Mouse (Mus musculus): ENCODE data around the gene Zcchc4. TPM values are rescaled to one million over a fixed set of nuclear protein-coding genes. Genes with fewer than 3 reads are reported as not detected.

Gene Zcchc4
- polyA plus RNA-seq, 1 experiment from 2014 or later = 18.6 TPM

DNA sequence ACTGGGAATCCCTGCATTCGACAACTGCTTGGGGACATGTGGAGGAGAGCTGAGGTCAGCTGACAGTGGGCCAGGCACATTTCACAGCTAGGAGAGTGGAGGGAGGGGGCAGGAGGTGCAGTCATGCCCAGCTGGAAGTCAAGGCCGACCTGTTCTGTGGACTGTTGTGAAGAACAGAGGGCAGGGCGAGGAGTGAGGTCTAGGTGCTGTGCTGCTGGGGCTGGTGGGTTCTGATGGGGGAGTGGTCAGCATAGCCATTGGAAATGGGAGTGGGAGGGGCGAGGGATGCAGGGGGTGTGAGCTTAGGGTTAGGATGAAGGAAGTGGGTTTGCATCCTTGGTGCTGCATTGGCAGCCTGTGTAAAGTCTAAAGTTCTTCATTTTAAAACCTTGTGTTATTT is 30.6 kb downstream of the Zcchc4 start:
- Histone ChIP-seq H3K36me3 (replicated peaks; ENCODE audit: control insufficient read depth, insufficient read depth, low read depth, low read length) (no peaks in the 10 kb centered on the region; the same call in none of the 2 replicates), H3K27ac (replicated peaks; ENCODE audit: low read depth, low read length) (no peak overlapping the region), H3K4me2 (ENCODE audit: low read depth, low read length) (no peak overlapping the region), H3K27me3 (ENCODE audit: control insufficient read depth, insufficient read depth, low read length) (no peaks in the 10 kb centered on the region), H3K9me3 (replicated peaks; ENCODE audit: control insufficient read depth, low read length) (no peaks in the 10 kb centered on the region), H3K4me1 (ENCODE audit: control insufficient read depth, insufficient read depth, low read length) (no peaks in the 10 kb centered on the region), H3K9ac (replicated peaks; ENCODE audit: low read length) (no peak overlapping the region), H3K4me3 (ENCODE audit: low read depth, low read length) (no peak overlapping the region)
- WGBS = 72% methylated on average over 4 of the region's 4 CpGs
- DNase-seq (ENCODE audit: low spot score) = no peak
- no peak for ATAC-seq (replicated peaks; ENCODE audit: insufficient number of reproducible peaks, low FRiP score, low TSS enrichment, low read depth)

DNA sequence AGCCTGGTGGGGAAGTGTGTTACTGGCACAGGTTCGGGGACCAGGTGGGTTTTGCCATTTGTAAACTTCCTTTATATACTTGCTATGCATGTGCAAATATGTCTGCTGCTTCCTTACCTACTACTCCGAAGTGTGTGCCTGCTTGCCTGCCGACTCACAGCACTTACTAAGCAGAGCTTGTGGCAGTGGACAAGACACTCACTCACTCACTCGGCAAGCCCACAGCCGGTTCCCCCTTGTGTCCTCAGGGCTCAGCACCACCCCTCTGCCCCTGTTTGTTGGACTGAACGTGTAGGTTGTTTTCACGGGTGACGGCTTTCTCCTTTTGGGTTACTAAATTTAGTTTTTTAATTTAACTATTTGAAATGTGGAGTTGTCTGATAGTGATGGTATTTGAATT is 31.1 kb downstream of the Zcchc4 start:
- 79% methylated on average over 8 of the region's 8 CpGs for WGBS

DNA sequence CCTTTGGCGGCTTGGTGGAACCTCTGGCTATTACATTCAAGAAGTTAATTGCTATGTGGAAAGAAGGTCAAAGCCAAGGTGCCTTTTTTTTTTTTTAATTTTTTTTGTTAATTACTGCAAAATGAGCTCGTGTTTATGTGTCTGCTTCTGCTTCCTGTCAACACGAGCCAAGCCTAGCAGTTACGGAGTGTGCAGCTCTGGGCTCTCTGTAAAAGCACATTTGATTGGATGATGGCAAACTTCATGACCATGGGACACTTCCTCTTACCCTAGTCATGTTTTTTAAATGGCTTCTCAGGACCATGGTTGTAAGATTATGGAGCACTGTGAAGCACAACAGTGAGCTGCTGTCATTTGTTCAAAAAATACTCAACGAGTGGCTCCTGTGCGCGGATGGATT is 31.8 kb downstream of the Zcchc4 start:
- WGBS = 76% methylated on average over 7 of the region's 7 CpGs

More for the DNA sequence above, 31.1 kb downstream of the Zcchc4 start:
- no peak overlapping the region for H3K27ac ChIP-seq (replicated peaks; ENCODE audit: low read depth, low read length)
- no peaks in the 10 kb centered on the region for H3K4me1 ChIP-seq (ENCODE audit: control insufficient read depth, insufficient read depth, low read length)
- no peaks in the 10 kb centered on the region for H3K9me3 ChIP-seq (replicated peaks; ENCODE audit: control insufficient read depth, low read length)
- H3K9ac ChIP-seq (replicated peaks; ENCODE audit: low read length) = no peak overlapping the region
- no peak for DNase-seq (ENCODE audit: low spot score)
- H3K36me3 ChIP-seq (replicated peaks; ENCODE audit: control insufficient read depth, insufficient read depth, low read depth, low read length) = no peaks in the 10 kb centered on the region; the same call in none of the 2 replicates
- H3K27me3 ChIP-seq (ENCODE audit: control insufficient read depth, insufficient read depth, low read length) = no peaks in the 10 kb centered on the region
- no peak for ATAC-seq (replicated peaks; ENCODE audit: insufficient number of reproducible peaks, low FRiP score, low TSS enrichment, low read depth)
- no peak overlapping the region for H3K4me3 ChIP-seq (ENCODE audit: low read depth, low read length)
- no peak overlapping the region for H3K4me2 ChIP-seq (ENCODE audit: low read depth, low read length)

DNA sequence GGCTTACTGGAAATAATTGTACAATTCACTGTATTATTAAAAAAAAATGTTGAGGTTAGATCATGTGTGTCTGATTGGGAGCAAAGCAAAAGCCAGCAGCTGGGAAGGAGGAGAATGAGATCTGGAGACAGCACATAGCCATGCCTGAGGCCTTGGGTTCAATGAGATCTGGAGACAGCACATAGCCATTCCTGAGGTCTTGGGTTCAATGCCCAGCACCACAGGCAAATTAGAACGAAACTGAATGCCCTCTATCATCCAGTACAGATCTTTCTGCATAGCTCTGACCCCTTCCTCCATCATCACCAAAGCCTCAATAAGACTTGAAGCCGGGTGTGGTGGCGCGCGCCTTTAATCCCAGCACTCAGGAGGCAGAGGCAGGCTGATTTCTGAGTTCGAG is 35.2 kb downstream of the Zcchc4 start:
- no peak overlapping the region for H3K27ac ChIP-seq (replicated peaks; ENCODE audit: low read depth, low read length)
- H3K9ac ChIP-seq (replicated peaks; ENCODE audit: low read length) = no peak overlapping the region
- 96% methylated on average over 6 of the region's 6 CpGs for WGBS
- H3K4me1 ChIP-seq (ENCODE audit: control insufficient read depth, insufficient read depth, low read length) = no peaks in the 10 kb centered on the region
- H3K36me3 ChIP-seq (replicated peaks; ENCODE audit: control insufficient read depth, insufficient read depth, low read depth, low read length) = no peaks in the 10 kb centered on the region; the same call in 1 of the 2 replicates
- H3K4me2 ChIP-seq (ENCODE audit: low read depth, low read length) = no peak overlapping the region
- H3K27me3 ChIP-seq (ENCODE audit: control insufficient read depth, insufficient read depth, low read length) = no peaks in the 10 kb centered on the region
- ATAC-seq (replicated peaks; ENCODE audit: insufficient number of reproducible peaks, low FRiP score, low TSS enrichment, low read depth) = no peak
- H3K4me3 ChIP-seq (ENCODE audit: low read depth, low read length) = no peak overlapping the region
- no peak for DNase-seq (ENCODE audit: low spot score)
- no peaks in the 10 kb centered on the region for H3K9me3 ChIP-seq (replicated peaks; ENCODE audit: control insufficient read depth, low read length)

More for the DNA sequence above, 31.8 kb downstream of the Zcchc4 start:
- Histone ChIP-seq H3K4me3 (ENCODE audit: low read depth, low read length) (no peak overlapping the region), H3K9ac (replicated peaks; ENCODE audit: low read length) (no peak overlapping the region), H3K4me1 (ENCODE audit: control insufficient read depth, insufficient read depth, low read length) (no peaks in the 10 kb centered on the region), H3K4me2 (ENCODE audit: low read depth, low read length) (no peak overlapping the region), H3K27me3 (ENCODE audit: control insufficient read depth, insufficient read depth, low read length) (no peaks in the 10 kb centered on the region), H3K27ac (replicated peaks; ENCODE audit: low read depth, low read length) (no peak overlapping the region), H3K9me3 (replicated peaks; ENCODE audit: control insufficient read depth, low read length) (no peaks in the 10 kb centered on the region), H3K36me3 (replicated peaks; ENCODE audit: control insufficient read depth, insufficient read depth, low read depth, low read length) (no peaks in the 10 kb centered on the region; the same call in none of the 2 replicates)
- ATAC-seq (replicated peaks; ENCODE audit: insufficient number of reproducible peaks, low FRiP score, low TSS enrichment, low read depth) = no peak
- no peak for DNase-seq (ENCODE audit: low spot score)

DNA sequence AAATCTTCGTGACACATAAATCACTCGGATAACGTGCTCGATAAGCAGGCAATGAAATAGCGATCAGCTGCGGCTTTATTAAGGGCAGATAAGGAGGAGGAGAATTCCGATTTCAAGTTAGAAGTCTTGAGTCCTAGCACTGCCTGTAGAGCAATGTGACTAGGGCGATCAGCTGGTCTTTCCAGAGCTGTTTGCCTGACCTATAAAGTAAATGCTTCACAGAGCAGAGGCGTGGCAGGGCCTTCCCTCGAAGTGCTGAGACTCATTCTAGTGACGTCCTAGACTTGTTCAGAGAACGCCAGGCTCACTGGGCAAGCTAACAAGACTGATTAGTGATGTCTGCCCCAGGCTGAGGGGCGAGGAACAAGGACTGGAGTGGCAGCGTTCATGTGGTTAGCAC is 35.8 kb downstream of the Zcchc4 start:
- no peaks in the 10 kb centered on the region for H3K27me3 ChIP-seq (ENCODE audit: control insufficient read depth, insufficient read depth, low read length)
- WGBS = 94% methylated on average over 14 of the region's 14 CpGs
- no peaks in the 10 kb centered on the region; the same call in 1 of the 2 replicates for H3K36me3 ChIP-seq (replicated peaks; ENCODE audit: control insufficient read depth, insufficient read depth, low read depth, low read length)
- no peak overlapping the region for H3K4me3 ChIP-seq (ENCODE audit: low read depth, low read length)
- no peak for DNase-seq (ENCODE audit: low spot score)
- no peaks in the 10 kb centered on the region for H3K9me3 ChIP-seq (replicated peaks; ENCODE audit: control insufficient read depth, low read length)
- ATAC-seq (replicated peaks; ENCODE audit: insufficient number of reproducible peaks, low FRiP score, low TSS enrichment, low read depth) = no peak
- no peak overlapping the region for H3K4me2 ChIP-seq (ENCODE audit: low read depth, low read length)
- no peaks in the 10 kb centered on the region for H3K4me1 ChIP-seq (ENCODE audit: control insufficient read depth, insufficient read depth, low read length)
- H3K9ac ChIP-seq (replicated peaks; ENCODE audit: low read length) = no peak overlapping the region
- no peak overlapping the region for H3K27ac ChIP-seq (replicated peaks; ENCODE audit: low read depth, low read length)

DNA sequence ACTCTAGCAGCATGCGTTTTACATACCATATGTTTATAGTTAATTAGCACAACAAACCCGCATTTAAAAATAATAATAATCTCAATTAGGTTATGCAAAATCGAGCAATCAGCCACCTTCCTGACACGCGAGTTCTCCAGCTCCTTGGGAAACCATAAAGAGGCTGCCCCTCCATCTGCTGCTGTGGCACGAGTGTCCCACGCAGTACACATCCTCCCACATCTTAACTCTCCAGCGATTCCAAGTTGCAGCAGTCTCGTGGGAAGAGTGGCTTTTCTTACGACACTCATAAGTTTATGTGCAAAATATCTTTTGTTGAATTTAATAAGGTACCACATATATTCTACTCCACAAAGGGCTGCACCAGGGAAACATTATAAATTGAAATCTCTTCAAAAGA is 37.2 kb downstream of the Zcchc4 start:
- no peaks in the 10 kb centered on the region for H3K27me3 ChIP-seq (ENCODE audit: control insufficient read depth, insufficient read depth, low read length)
- no peaks in the 10 kb centered on the region for H3K9me3 ChIP-seq (replicated peaks; ENCODE audit: control insufficient read depth, low read length)
- no peak overlapping the region for H3K27ac ChIP-seq (replicated peaks; ENCODE audit: low read depth, low read length)
- DNase-seq (ENCODE audit: low spot score) (no peak), ATAC-seq (replicated peaks; ENCODE audit: insufficient number of reproducible peaks, low FRiP score, low TSS enrichment, low read depth) (no peak)
- H3K36me3 ChIP-seq (replicated peaks; ENCODE audit: control insufficient read depth, insufficient read depth, low read depth, low read length) = no peaks in the 10 kb centered on the region; the same call in 1 of the 2 replicates
- no peak overlapping the region for H3K4me2 ChIP-seq (ENCODE audit: low read depth, low read length)
- H3K9ac ChIP-seq (replicated peaks; ENCODE audit: low read length) = no peak overlapping the region
- H3K4me1 ChIP-seq (ENCODE audit: control insufficient read depth, insufficient read depth, low read length) = no peaks in the 10 kb centered on the region
- no peak overlapping the region for H3K4me3 ChIP-seq (ENCODE audit: low read depth, low read length)
- WGBS = 92% methylated on average over 10 of the region's 10 CpGs

DNA sequence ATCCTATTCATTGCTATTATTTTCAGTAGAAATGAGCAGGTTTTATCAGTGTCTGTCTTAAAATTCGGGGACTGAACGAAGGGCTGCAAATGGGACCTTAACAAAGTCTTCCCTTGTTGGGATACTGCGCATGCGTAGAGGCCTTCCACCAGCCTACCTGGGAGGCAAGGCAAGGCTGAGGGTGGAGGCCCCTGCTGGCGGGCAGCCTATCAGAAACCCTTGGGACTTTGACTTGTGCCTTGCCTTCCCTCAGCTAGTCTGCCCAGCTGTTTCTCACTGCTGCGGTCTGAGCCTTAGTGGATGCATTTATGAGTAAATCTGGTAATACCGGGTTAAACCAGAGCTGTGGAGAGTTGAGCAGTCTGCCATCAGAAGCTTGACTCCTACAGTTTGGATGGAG is 38.1 kb downstream of the Zcchc4 start:
- ATAC-seq (replicated peaks; ENCODE audit: insufficient number of reproducible peaks, low FRiP score, low TSS enrichment, low read depth) (no peak), DNase-seq (ENCODE audit: low spot score) (no peak)
- Histone ChIP-seq H3K36me3 (replicated peaks; ENCODE audit: control insufficient read depth, insufficient read depth, low read depth, low read length) (no peaks in the 10 kb centered on the region), H3K27me3 (ENCODE audit: control insufficient read depth, insufficient read depth, low read length) (no peaks in the 10 kb centered on the region), H3K9me3 (replicated peaks; ENCODE audit: control insufficient read depth, low read length) (no peaks in the 10 kb centered on the region), H3K4me2 (ENCODE audit: low read depth, low read length) (no peak overlapping the region), H3K9ac (replicated peaks; ENCODE audit: low read length) (no peak overlapping the region), H3K27ac (replicated peaks; ENCODE audit: low read depth, low read length) (no peak overlapping the region), H3K4me3 (ENCODE audit: low read depth, low read length) (no peak overlapping the region), H3K4me1 (ENCODE audit: control insufficient read depth, insufficient read depth, low read length) (no peaks in the 10 kb centered on the region)
- WGBS = 90% methylated on average over 7 of the region's 7 CpGs

DNA sequence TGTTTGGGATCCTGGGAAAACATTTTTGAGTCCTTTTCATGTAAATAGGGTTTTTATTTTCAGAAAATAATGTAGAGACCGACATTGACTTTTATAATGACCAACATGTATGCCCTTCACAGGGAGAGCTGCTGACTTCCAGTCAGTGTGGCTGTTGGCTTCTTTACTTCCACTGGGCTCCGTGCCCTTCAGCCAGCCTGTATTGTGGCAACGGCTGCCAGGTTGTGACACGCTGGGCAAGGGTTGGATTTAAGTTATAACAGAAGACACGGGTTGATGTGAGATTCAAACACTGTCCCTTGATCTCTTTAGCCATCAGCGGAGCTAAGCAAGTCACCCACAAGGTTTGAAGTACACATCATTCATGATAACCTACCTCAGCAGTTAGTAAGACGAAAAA is 43.5 kb downstream of the Zcchc4 start:
- Histone ChIP-seq H3K4me3 (ENCODE audit: low read depth, low read length) (no peak overlapping the region), H3K27ac (replicated peaks; ENCODE audit: low read depth, low read length) (no peak overlapping the region), H3K27me3 (ENCODE audit: control insufficient read depth, insufficient read depth, low read length) (no peaks in the 10 kb centered on the region), H3K4me2 (ENCODE audit: low read depth, low read length) (no peak overlapping the region), H3K9ac (replicated peaks; ENCODE audit: low read length) (no peak overlapping the region), H3K4me1 (ENCODE audit: control insufficient read depth, insufficient read depth, low read length) (no peaks in the 10 kb centered on the region), H3K36me3 (replicated peaks; ENCODE audit: control insufficient read depth, insufficient read depth, low read depth, low read length) (no peaks in the 10 kb centered on the region), H3K9me3 (replicated peaks; ENCODE audit: control insufficient read depth, low read length) (no peaks in the 10 kb centered on the region)
- WGBS = 93% methylated on average over 7 of the region's 7 CpGs
- DNase-seq (ENCODE audit: low spot score) = no peak
- no peak for ATAC-seq (replicated peaks; ENCODE audit: insufficient number of reproducible peaks, low FRiP score, low TSS enrichment, low read depth)
